Mouse (Mus musculus) neutrophil, adult 5-6 weeks (primary cell): ENCODE results near the gene Gm49486. TPM values are rescaled to one million over a fixed set of nuclear protein-coding genes. Genes with fewer than 3 reads are reported as not detected.

Experiments used
- ATAC-seq: fragments of 151-379, 151-347 bp; 2 replicates; pipeline ENCODE4 v1.8.0; 2017; ENCODE audit warnings: mild to moderate bottlenecking, moderate TSS enrichment; ENCODE audit not compliant: insufficient number of reproducible peaks, poor library complexity, low FRiP score, severe bottlenecking; ENCODE audit errors: extremely low read depth
- total RNA-seq: library from RNA; stranded (forward); fragments of 200-1000 nt; gene quantifications from 2 replicates; pipeline ENCODE4 v1.2.3, GENCODE M21; 2017

Gm49486 gene
- total RNA-seq, 1 experiment from 2014 or later: 1.0 TPM

DNA sequence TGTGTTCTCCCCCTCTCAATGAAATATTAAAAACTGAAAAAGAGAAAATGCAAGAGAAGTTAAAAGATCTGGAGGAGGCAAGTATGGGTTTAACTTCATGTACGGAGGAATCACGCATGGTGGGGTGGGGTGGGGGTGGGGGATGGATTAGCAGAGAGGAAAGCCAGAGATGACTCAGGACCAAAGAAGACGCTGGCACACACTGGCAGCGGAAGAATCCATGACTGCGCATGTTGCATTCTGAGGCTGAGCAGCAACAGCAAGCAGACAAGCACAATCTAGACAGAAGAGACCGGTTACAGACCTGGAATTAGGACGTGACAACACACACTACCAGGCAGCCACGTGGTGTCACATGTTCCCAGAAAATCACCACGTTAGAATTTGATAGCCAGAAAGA is 63.6 kb downstream of the Gm49486 start:
- no peak for ATAC-seq

DNA sequence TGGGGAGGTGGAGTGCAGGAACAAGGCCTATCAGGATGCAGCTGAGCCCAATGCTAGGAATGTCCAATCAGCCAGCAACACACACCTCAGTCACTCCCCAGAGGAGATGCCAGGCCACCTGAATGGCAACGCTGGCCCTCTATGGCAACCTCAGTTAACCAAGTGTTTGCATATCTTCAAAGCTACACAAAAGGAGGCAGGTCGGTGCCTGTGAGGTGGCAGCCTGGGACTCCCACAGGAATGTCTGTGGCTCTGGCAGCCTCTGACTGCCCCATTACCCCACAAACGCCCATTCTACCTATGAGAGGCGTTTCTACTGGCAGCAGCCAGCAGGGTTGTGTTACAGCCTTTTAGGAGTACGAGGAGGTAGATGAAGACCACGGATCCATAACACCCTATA is 69.4 kb downstream of the Gm49486 start:
- ATAC-seq: no peak

DNA sequence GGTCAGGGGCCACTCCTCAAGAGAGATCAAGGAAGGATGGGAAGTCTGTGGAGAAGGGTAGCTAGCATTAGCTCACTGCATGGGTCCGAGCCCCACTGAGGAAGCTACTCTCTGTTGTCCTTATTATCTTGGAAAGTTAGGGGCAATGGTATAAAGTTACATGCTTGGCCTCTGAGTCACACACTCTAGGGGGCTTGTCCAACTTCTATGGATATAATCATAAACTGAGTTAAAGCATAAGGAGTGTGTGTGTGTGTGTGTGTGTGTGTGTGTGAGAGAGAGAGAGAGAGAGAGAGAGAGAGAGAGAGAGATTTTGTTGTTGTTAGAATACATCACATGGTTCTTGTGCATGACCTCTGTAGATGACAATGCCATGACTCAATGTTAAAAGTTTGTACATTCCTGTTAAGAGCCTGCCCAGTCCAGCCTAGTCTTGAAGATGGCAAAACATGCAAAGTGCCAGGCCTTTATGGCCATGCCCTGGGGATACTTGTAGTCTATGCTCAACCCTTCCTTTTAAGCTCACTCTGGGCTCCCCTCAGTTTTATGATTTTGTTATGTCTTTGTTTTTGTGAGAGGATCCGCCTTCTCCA is 70.5 kb downstream of the Gm49486 start:
- ATAC-seq: no peak

DNA sequence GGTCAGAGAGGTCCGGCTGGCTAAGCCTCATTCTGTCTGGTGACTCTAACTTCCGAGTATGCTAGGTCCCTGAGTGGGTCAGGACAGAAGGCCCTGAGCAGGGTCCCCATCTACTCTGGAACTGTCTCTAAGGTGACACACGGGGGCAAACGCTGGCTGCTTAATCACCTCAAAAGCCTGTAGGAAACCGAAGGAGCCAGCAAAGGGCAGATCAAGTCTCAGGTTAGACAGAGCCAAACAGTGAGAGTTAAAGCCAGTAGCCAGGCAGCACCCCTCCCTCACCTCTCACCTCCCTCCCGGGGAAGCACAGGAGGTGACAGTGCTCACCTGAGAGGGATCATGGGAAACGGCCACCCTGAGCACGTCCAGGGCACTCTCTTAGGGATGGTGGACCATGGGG is 74.5 kb downstream of the Gm49486 start:
- no peak for ATAC-seq

DNA sequence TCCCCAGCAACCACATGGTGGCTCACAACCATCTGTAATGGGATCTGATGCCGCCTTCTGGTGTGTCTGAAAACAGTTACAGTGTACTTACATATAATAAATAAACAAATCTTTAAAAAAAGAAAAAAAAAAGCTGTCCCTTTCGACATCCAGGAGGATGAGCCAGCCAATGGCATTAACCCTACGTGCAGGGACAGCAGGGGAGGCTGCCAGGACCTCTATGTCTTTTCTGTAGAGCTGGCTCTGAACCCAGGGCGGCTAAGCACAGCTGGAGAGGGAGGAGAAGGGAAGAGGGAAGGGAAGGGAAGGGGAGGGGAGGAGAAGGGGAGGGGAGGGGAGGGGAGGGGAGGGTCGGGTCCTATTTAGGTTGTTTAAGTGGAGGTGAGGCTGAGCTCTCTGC is 75.6 kb downstream of the Gm49486 start:
- ATAC-seq: no peak

DNA sequence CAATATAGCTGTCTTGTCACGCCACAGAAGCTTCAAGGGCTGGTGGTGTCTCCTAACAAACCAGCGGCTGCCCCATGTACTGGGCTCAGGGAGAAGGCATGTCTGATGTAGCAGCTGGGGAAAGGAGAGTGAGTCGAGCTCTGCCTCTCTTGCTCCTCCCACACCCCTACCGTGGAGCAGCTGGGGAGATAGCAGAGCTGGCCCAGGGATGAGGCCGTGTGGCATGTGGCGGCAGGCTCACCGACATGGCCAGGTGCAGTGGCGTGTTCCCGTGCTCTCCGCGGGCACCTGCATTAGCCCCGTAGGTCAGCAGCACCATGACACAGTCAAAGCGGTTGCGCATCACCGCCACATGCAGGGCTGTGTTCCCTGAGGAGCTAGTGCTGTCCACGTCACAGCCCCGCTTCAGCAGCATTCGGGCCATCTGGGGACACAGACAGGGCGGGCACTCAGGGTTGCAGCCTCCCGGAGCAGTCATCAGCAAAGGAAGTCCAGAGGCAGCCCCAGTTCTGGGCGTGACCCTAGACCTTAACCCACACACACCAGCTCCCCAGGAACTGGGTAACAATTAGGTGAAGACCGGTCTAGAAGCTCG is 76.9 kb downstream of the Gm49486 start:
- ATAC-seq: no peak

Other genes starting within 250 kb of the Gm49486 start
- gene H1f0, start 200.9 kb upstream of the Gm49486 start, total RNA-seq: 3.3 and 6.8 TPM in 2 replicates
- not detected in 2 replicates for gene Galr3, start 187.5 kb upstream of the Gm49486 start, total RNA-seq
- gene Ankrd54, start 166.5 kb upstream of the Gm49486 start, total RNA-seq: 19.2 and 22.6 TPM in 2 replicates
- 97.7 and 106 TPM in 2 replicates for gene Eif3l, start 154.2 kb upstream of the Gm49486 start, total RNA-seq
- gene Micall1, start 120.5 kb upstream of the Gm49486 start, total RNA-seq: 31.8 and 32.7 TPM in 2 replicates
- 27.9 and 42.8 TPM in 2 replicates for gene Polr2f, start 88.4 kb upstream of the Gm49486 start, total RNA-seq
- 0.12 and 0.49 TPM in 2 replicates for gene 1700088E04Rik, start 88.1 kb upstream of the Gm49486 start, total RNA-seq
- not detected in 2 replicates for gene Sox10, start 64.2 kb upstream of the Gm49486 start, total RNA-seq
- gene Pick1, start 218 bp upstream of the Gm49486 start, total RNA-seq: 16.1 and 16.2 TPM in 2 replicates
- not detected in 2 replicates for gene Slc16a8, start 25.4 kb downstream of the Gm49486 start, total RNA-seq
- gene Baiap2l2, start 56.1 kb downstream of the Gm49486 start, total RNA-seq: not detected in 2 replicates
- 3.4 and 5.5 TPM in 2 replicates for gene Pla2g6, start 99.0 kb downstream of the Gm49486 start, total RNA-seq
- gene Maff, start 117.2 kb downstream of the Gm49486 start, total RNA-seq: 2.7 and 3.4 TPM in 2 replicates
- 22.8 and 29.3 TPM in 2 replicates for gene Tmem184b, start 174.2 kb downstream of the Gm49486 start, total RNA-seq
- 83.1 and 92.8 TPM in 2 replicates for gene Csnk1e, start 226.2 kb downstream of the Gm49486 start, total RNA-seq